Mouse (Mus musculus) cerebellum, adult 2 months (tissue): ENCODE results near the gene Fam81a. TPM values are rescaled to one million over a fixed set of nuclear protein-coding genes. Genes with fewer than 3 reads are reported as not detected.

Experiments
- DNase-seq, 2 experiments: peaks; one replicate each; pipeline ENCODE4 v3.0.0; 2021
- H3K27ac ChIP-seq: fragments of 200-500 bp; 2 replicates; pipeline ENCODE4 v1.5.1; 2012; ENCODE audit warnings: low read length, control low read depth, inconsistent platforms; ENCODE audit not compliant: insufficient read depth
- H3K27me3 ChIP-seq: fragments of 200-500 bp; 2 replicates; pipeline ENCODE4 v1.6.1; 2012; ENCODE audit warnings: inconsistent platforms, mild to moderate bottlenecking, low read length, moderate library complexity; ENCODE audit not compliant: control insufficient read depth, insufficient read depth
- H3K4me1 ChIP-seq: fragments of 200-500 bp; 2 replicates; pipeline ENCODE4 v1.6.1; 2011; ENCODE audit warnings: low read length; ENCODE audit not compliant: control insufficient read depth, insufficient read depth
- H3K4me3 ChIP-seq: fragments of 200-500 bp; replicated peaks from 2 replicates; pipeline ENCODE3; 2011; ENCODE audit warnings: mild to moderate bottlenecking, low read depth, low read length, control low read depth; ENCODE audit not compliant: insufficient read depth
- CTCF ChIP-seq: fragments of 200-500 bp; IDR thresholded peaks from 2 replicates; pipeline ENCODE4 v1.5.1; 2011; ENCODE audit warnings: low read depth, mild to moderate bottlenecking, control low read depth, low read length, moderate library complexity, borderline replicate concordance; ENCODE audit not compliant: insufficient read depth
- POLR2A ChIP-seq: fragments of 200-500 bp; IDR thresholded peaks from 2 replicates; pipeline ENCODE4 v1.6.1; 2011; ENCODE audit warnings: low read length, control low read depth, borderline replicate concordance; ENCODE audit not compliant: insufficient read depth
- WGBS: fragments of 180-500 bp; shearing (Covaris S2); methylation state at CpG from one replicate; pipeline ENCODE4 v1.1.7; 2018; 5-methylcytosine and 5-hydroxymethylcytosine counted together
- polyA plus RNA-seq: library from polyadenylated mRNA; depleted of rRNA; stranded (reverse); fragments of >200 nt; gene quantifications from 2 replicates; pipeline ENCODE4 v1.2.3, GENCODE M21; 2012

Gene Fam81a
- polyA plus RNA-seq, 1 experiment = 12.8 TPM

- no peak for TF ChIP-seq POLR2A
- no peak for TF ChIP-seq CTCF
- Histone ChIP-seq H3K4me1 (no peaks in the 10 kb centered on the region), H3K27ac (no peak overlapping the region), H3K4me3 (no peak overlapping the region), H3K27me3 (no peaks in the 10 kb centered on the region)
- no peak for DNase-seq
- WGBS = 86% methylated on average over 8 of the region's 8 CpGs
Measured at GRCm38 (mm10) chr9:70072387-70072786, 70.0 kb downstream of the Fam81a start.

- no peaks in the 10 kb centered on the region for H3K27me3 ChIP-seq
- H3K4me3 ChIP-seq = no peak overlapping the region
- DNase-seq = no peak
- H3K4me1 ChIP-seq = no peaks in the 10 kb centered on the region
- TF ChIP-seq POLR2A = no peak
- no peak for TF ChIP-seq CTCF
- H3K27ac ChIP-seq = no peak overlapping the region
- 25% methylated on average over 8 of the region's 8 CpGs for WGBS
Measured at GRCm38 (mm10) chr9:70069961-70070435, 72.4 kb downstream of the Fam81a start.

GRCm38 (mm10) chr9:70067497-70067896 lies 74.9 kb downstream of the Fam81a start:
- DNase-seq = no peak
- H3K27me3 ChIP-seq = no peaks in the 10 kb centered on the region
- 96% methylated on average over 3 of the region's 3 CpGs for WGBS
- no peak for TF ChIP-seq CTCF
- TF ChIP-seq POLR2A = no peak
- no peaks in the 10 kb centered on the region for H3K4me1 ChIP-seq
- H3K4me3 ChIP-seq = no peak overlapping the region
- H3K27ac ChIP-seq = no peak overlapping the region

- H3K4me3 ChIP-seq = no peak overlapping the region
- TF ChIP-seq POLR2A = no peak
- TF ChIP-seq CTCF = no peak
- no peak overlapping the region for H3K27ac ChIP-seq
- WGBS = 89% methylated on average over 3 of the region's 3 CpGs
- no peak for DNase-seq
- no peaks in the 10 kb centered on the region for H3K27me3 ChIP-seq
- no peaks in the 10 kb centered on the region for H3K4me1 ChIP-seq
Measured at GRCm38 (mm10) chr9:70062012-70062411, 80.3 kb downstream of the Fam81a start.

- Histone ChIP-seq H3K4me3 (no peak overlapping the region), H3K4me1 (no peaks in the 10 kb centered on the region), H3K27ac (no peak overlapping the region), H3K27me3 (no peaks in the 10 kb centered on the region)
- 20% methylated on average over 3 of the region's 3 CpGs for WGBS
- DNase-seq = no peak
- TF ChIP-seq CTCF (no peak), POLR2A (no peak)
Measured at GRCm38 (mm10) chr9:70053411-70053810, 88.9 kb downstream of the Fam81a start.

- H3K27ac ChIP-seq = no peak overlapping the region
- no peaks in the 10 kb centered on the region for H3K4me1 ChIP-seq
- no peak overlapping the region for H3K4me3 ChIP-seq
- no peak for DNase-seq
- no peaks in the 10 kb centered on the region for H3K27me3 ChIP-seq
- 65% methylated on average over 3 of the region's 3 CpGs for WGBS
- TF ChIP-seq POLR2A = no peak
- TF ChIP-seq CTCF = no peak
Measured at GRCm38 (mm10) chr9:70052730-70053129, 89.6 kb downstream of the Fam81a start.

- TF ChIP-seq POLR2A (no peak), CTCF (no peak)
- Histone ChIP-seq H3K4me1 (no peaks in the 10 kb centered on the region), H3K27me3 (no peaks in the 10 kb centered on the region), H3K4me3 (no peak overlapping the region), H3K27ac (no peak overlapping the region)
- DNase-seq = no peak
- 41% methylated on average over 8 of the region's 8 CpGs for WGBS
Measured at GRCm38 (mm10) chr9:70049839-70050238, 92.5 kb downstream of the Fam81a start.

GRCm38 (mm10) chr9:70049416-70049783 lies 93.0 kb downstream of the Fam81a start:
- no peak for DNase-seq
- Histone ChIP-seq H3K27me3 (no peaks in the 10 kb centered on the region), H3K4me1 (no peaks in the 10 kb centered on the region), H3K27ac (no peak overlapping the region), H3K4me3 (no peak overlapping the region)
- TF ChIP-seq POLR2A = no peak
- no peak for TF ChIP-seq CTCF
- 17% methylated on average over 3 of the region's 3 CpGs for WGBS
